Mouse (Mus musculus) limb, embryonic 11.5 days (tissue): ENCODE measurements around the gene Oas3. TPM values are rescaled to one million over a fixed set of nuclear protein-coding genes. Genes with fewer than 3 reads are reported as not detected.

Experiments used
- ATAC-seq: fragments of 200-750 bp; cut with Nextera tagmentation; 2 replicates; pipeline ENCODE4 v1.8.0; 2017; ENCODE audit warnings: low read depth; ENCODE audit not compliant: insufficient number of reproducible peaks, low FRiP score, low TSS enrichment
- DNase-seq: peaks from one replicate; pipeline ENCODE4 v3.0.0-alpha.2; 2015; ENCODE audit warnings: low spot score
- H3K27ac ChIP-seq: fragments of 300-500 bp; sonication (generic); replicated peaks from 2 replicates; pipeline ENCODE4 v1.5.1; 2014; ENCODE audit warnings: low read depth, mild to moderate bottlenecking, low read length
- H3K27me3 ChIP-seq: fragments of 300-500 bp; sonication (generic); 2 replicates; pipeline ENCODE4 v1.6.1; 2014; ENCODE audit warnings: mild to moderate bottlenecking, low read length, mixed read lengths; ENCODE audit not compliant: control insufficient read depth, insufficient read depth
- H3K36me3 ChIP-seq: fragments of 300-500 bp; sonication (generic); 2 replicates; pipeline ENCODE4 v1.6.1; 2014; ENCODE audit warnings: mild to moderate bottlenecking, low read length, moderate library complexity, mixed read lengths; ENCODE audit not compliant: control insufficient read depth, insufficient read depth
- H3K4me1 ChIP-seq: fragments of 300-500 bp; sonication (generic); 2 replicates; pipeline ENCODE4 v1.6.1; 2014; ENCODE audit warnings: low read length, mixed read lengths; ENCODE audit not compliant: control insufficient read depth, insufficient read depth
- H3K4me2 ChIP-seq: fragments of 300-500 bp; sonication (generic); 2 replicates; pipeline ENCODE4 v1.6.1; 2014; ENCODE audit warnings: low read depth, mild to moderate bottlenecking, moderate library complexity; ENCODE audit not compliant: severe bottlenecking
- H3K4me3 ChIP-seq: fragments of 300-500 bp; sonication (generic); 2 replicates; pipeline ENCODE4 v1.5.1; 2014; ENCODE audit warnings: low read depth, low read length
- H3K9ac ChIP-seq: fragments of 300-500 bp; sonication (generic); 2 replicates; pipeline ENCODE4 v1.6.1; 2014; ENCODE audit warnings: mild to moderate bottlenecking, low read length
- H3K9me3 ChIP-seq: fragments of 300-500 bp; sonication (generic); 2 replicates; pipeline ENCODE4 v1.6.1; 2016; ENCODE audit warnings: low read length; ENCODE audit not compliant: control insufficient read depth
- WGBS: fragments of 180-500 bp; shearing (Covaris S2); extraction: QIAGEN DNeasy Blood & Tissue Kit; methylation state at CpG from one replicate; pipeline ENCODE4 v1.1.7; 2014; 5-methylcytosine and 5-hydroxymethylcytosine counted together
- polyA plus RNA-seq: library from polyadenylated mRNA; unstranded; fragments of >200 nt; fragmentation: Nextera tagmentation; extraction: Ambion mirVana; gene quantifications from 2 replicates; pipeline ENCODE4 v1.2.1, GENCODE M21; 2014

The Oas3 gene
- polyA plus RNA-seq, 1 experiment from 2014 or later = 0.03 TPM

- ATAC-seq (no peak), DNase-seq (peak; percentile 60)
- no peak overlapping the region for H3K4me3 ChIP-seq
- H3K27me3 ChIP-seq = no peaks in the 10 kb centered on the region
- H3K36me3 ChIP-seq = no peaks in the 10 kb centered on the region
- no peaks in the 10 kb centered on the region for H3K9me3 ChIP-seq
- 12% methylated on average over 5 of the region's 5 CpGs for WGBS
- no peak overlapping the region for H3K27ac ChIP-seq
- no peaks in the 10 kb centered on the region for H3K4me1 ChIP-seq
- H3K9ac ChIP-seq = no peak overlapping the region
- H3K4me2 ChIP-seq = no peak overlapping the region
These were observed 31.0 kb downstream of the Oas3 start for GRCm38 (mm10) chr5:120746451-120746850.

- ATAC-seq (no peak), DNase-seq (peak; percentile 61)
- no peaks in the 10 kb centered on the region for H3K9me3 ChIP-seq
- H3K36me3 ChIP-seq = no peaks in the 10 kb centered on the region
- H3K27ac ChIP-seq = no peak overlapping the region
- no peak overlapping the region for H3K4me3 ChIP-seq
- 30% methylated on average over 4 of the region's 4 CpGs for WGBS
- no peaks in the 10 kb centered on the region for H3K4me1 ChIP-seq
- H3K9ac ChIP-seq = no peak overlapping the region
- H3K4me2 ChIP-seq = no peak overlapping the region
- no peaks in the 10 kb centered on the region for H3K27me3 ChIP-seq
These were observed 35.3 kb downstream of the Oas3 start for GRCm38 (mm10) chr5:120742125-120742524.

- no peaks in the 10 kb centered on the region for H3K4me1 ChIP-seq
- H3K27me3 ChIP-seq = no peaks in the 10 kb centered on the region
- DNase-seq (no peak), ATAC-seq (no peak)
- no peak overlapping the region for H3K27ac ChIP-seq
- WGBS = 77% methylated on average over 14 of the region's 14 CpGs
- no peak overlapping the region for H3K4me2 ChIP-seq
- no peaks in the 10 kb centered on the region for H3K9me3 ChIP-seq
- no peak overlapping the region for H3K9ac ChIP-seq
- H3K36me3 ChIP-seq = no peaks in the 10 kb centered on the region
- H3K4me3 ChIP-seq = no peak overlapping the region
These were observed 43.0 kb downstream of the Oas3 start for GRCm38 (mm10) chr5:120734380-120734990.

GRCm38 (mm10) chr5:120733696-120734095 is 43.8 kb downstream of the Oas3 start:
- ATAC-seq (no peak), DNase-seq (no peak)
- H3K27ac ChIP-seq = no peak overlapping the region
- H3K4me3 ChIP-seq = no peak overlapping the region
- WGBS = 90% methylated on average over 3 of the region's 3 CpGs
- H3K4me2 ChIP-seq = no peak overlapping the region
- no peaks in the 10 kb centered on the region for H3K27me3 ChIP-seq
- H3K9me3 ChIP-seq = no peaks in the 10 kb centered on the region
- H3K36me3 ChIP-seq = no peaks in the 10 kb centered on the region
- H3K9ac ChIP-seq = no peak overlapping the region
- no peaks in the 10 kb centered on the region for H3K4me1 ChIP-seq

- WGBS = 74% methylated on average over 1 of the region's 1 CpGs
- no peak overlapping the region for H3K4me2 ChIP-seq
These were observed 44.7 kb downstream of the Oas3 start for GRCm38 (mm10) chr5:120732740-120733139.

GRCm38 (mm10) chr5:120729319-120729718 is 48.1 kb downstream of the Oas3 start:
- ATAC-seq = no peak
- H3K36me3 ChIP-seq = no peaks in the 10 kb centered on the region
- WGBS = 82% methylated on average over 10 of the region's 10 CpGs
- no peak overlapping the region for H3K27ac ChIP-seq
- no peaks in the 10 kb centered on the region for H3K9me3 ChIP-seq
- H3K4me1 ChIP-seq = no peaks in the 10 kb centered on the region
- DNase-seq = no peak
- no peak overlapping the region for H3K9ac ChIP-seq
- H3K27me3 ChIP-seq = no peaks in the 10 kb centered on the region
- H3K4me3 ChIP-seq = no peak overlapping the region
- H3K4me2 ChIP-seq = no peak overlapping the region

More at GRCm38 (mm10) chr5:120732740-120733139, 44.7 kb downstream of the Oas3 start:
- no peak for DNase-seq
- no peak for ATAC-seq
- Histone ChIP-seq H3K9ac (no peak overlapping the region), H3K4me1 (no peaks in the 10 kb centered on the region), H3K27ac (no peak overlapping the region), H3K4me3 (no peak overlapping the region), H3K9me3 (no peaks in the 10 kb centered on the region), H3K36me3 (no peaks in the 10 kb centered on the region), H3K27me3 (no peaks in the 10 kb centered on the region)

GRCm38 (mm10) chr5:120725811-120726455 is 51.5 kb downstream of the Oas3 start:
- no peak for ATAC-seq
- no peak for DNase-seq
- no peak overlapping the region for H3K9ac ChIP-seq
- 68% methylated on average over 12 of the region's 12 CpGs for WGBS
- no peaks in the 10 kb centered on the region for H3K9me3 ChIP-seq
- no peak overlapping the region for H3K27ac ChIP-seq
- no peak overlapping the region for H3K4me3 ChIP-seq
- H3K27me3 ChIP-seq = no peaks in the 10 kb centered on the region
- no peak overlapping the region for H3K4me2 ChIP-seq
- no peaks in the 10 kb centered on the region for H3K36me3 ChIP-seq
- H3K4me1 ChIP-seq = no peaks in the 10 kb centered on the region

GRCm38 (mm10) chr5:120721005-120721404 is 56.5 kb downstream of the Oas3 start:
- WGBS = 61% methylated on average over 7 of the region's 7 CpGs

More at GRCm38 (mm10) chr5:120721005-120721404, 56.5 kb downstream of the Oas3 start:
- H3K27me3 ChIP-seq = no peaks in the 10 kb centered on the region
- no peak for DNase-seq
- no peak overlapping the region for H3K27ac ChIP-seq
- H3K4me2 ChIP-seq = no peak overlapping the region
- H3K9ac ChIP-seq = no peak overlapping the region
- H3K9me3 ChIP-seq = no peaks in the 10 kb centered on the region
- H3K36me3 ChIP-seq = no peaks in the 10 kb centered on the region
- H3K4me1 ChIP-seq = no peaks in the 10 kb centered on the region
- no peak overlapping the region for H3K4me3 ChIP-seq
- no peak for ATAC-seq
